Mouse (Mus musculus) embryonic fibroblast, embryonic 13.5 days (primary cell): ENCODE results near the gene Marveld1. TPM values are rescaled to one million over a fixed set of nuclear protein-coding genes. Genes with fewer than 3 reads are reported as not detected.

Experiments used
- H3K27ac ChIP-seq: 2 replicates; pipeline ENCODE4 v1.5.1; 2012; ENCODE audit warnings: low read length, control low read depth, inconsistent platforms; ENCODE audit not compliant: insufficient read depth
- H3K4me1 ChIP-seq: 2 replicates; pipeline ENCODE4 v1.6.1; 2011; ENCODE audit warnings: low read length; ENCODE audit not compliant: control insufficient read depth, insufficient read depth
- H3K4me3 ChIP-seq: 2 replicates; pipeline ENCODE4 v1.5.1; 2011; ENCODE audit warnings: mild to moderate bottlenecking, control low read depth, low read length; ENCODE audit not compliant: insufficient read depth
- CTCF ChIP-seq: IDR thresholded peaks from 2 replicates; pipeline ENCODE4 v1.5.1; 2011; ENCODE audit warnings: mild to moderate bottlenecking, control low read depth, low read length, moderate library complexity, borderline replicate concordance; ENCODE audit not compliant: insufficient read depth
- POLR2A ChIP-seq: IDR thresholded peaks from 2 replicates; pipeline ENCODE4 v1.6.1; 2011; ENCODE audit warnings: low read depth, mild to moderate bottlenecking, control low read depth, low read length, moderate library complexity
- polyA plus RNA-seq: library from polyadenylated mRNA; stranded (reverse); fragments of >200 nt; gene quantifications from 2 replicates; pipeline ENCODE4 v1.2.4, GENCODE M21; 2011; ENCODE audit warnings: low read depth; ENCODE audit not compliant: missing spikeins, insufficient read length

Marveld1 gene
- polyA plus RNA-seq, 1 experiment = 68.2 TPM

DNA sequence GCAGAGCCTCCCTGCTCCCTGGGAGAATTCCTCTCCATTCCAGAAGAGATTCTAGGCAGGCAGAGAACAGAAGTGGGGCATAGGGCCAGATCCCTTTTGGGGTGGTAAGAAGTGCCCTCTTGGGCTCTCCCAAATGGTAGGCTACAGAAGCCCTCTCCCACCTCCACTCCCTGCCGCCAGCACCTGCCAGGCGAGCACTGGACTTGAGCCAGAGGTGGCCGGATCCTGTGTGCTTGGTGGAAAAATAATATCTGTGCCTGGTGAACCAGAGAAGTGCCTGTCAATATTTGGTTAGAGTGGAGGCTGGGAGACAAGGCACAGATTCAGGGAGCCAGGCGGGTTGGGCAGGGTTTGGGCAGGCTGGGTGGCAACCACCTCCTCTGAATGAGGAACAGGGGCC is 49.2 kb downstream of the Marveld1 start:
- Histone ChIP-seq H3K27ac (no peak overlapping the region), H3K4me1 (no peaks in the 10 kb centered on the region), H3K4me3 (no peak overlapping the region)
- TF ChIP-seq CTCF = no peak
- no peak for TF ChIP-seq POLR2A

- TF ChIP-seq POLR2A (no peak), CTCF (no peak)
- H3K27ac ChIP-seq = no peak overlapping the region
These were observed 49.9 kb downstream of the Marveld1 start for GRCm38 (mm10) chr19:42197066-42197465.

GRCm38 (mm10) chr19:42198026-42198425 is 50.8 kb downstream of the Marveld1 start:
- no peak for TF ChIP-seq CTCF
- no peak for TF ChIP-seq POLR2A
- Histone ChIP-seq H3K27ac (no peak overlapping the region), H3K4me3 (no peak overlapping the region), H3K4me1 (no peaks in the 10 kb centered on the region)

More at GRCm38 (mm10) chr19:42197066-42197465, 49.9 kb downstream of the Marveld1 start:
- Histone ChIP-seq H3K4me1 (no peaks in the 10 kb centered on the region), H3K4me3 (no peak overlapping the region)

Other genes starting within 250 kb of the Marveld1 start
- gene Pgam1, start 235.5 kb upstream of the Marveld1 start, polyA plus RNA-seq = 403 and 492 TPM in 2 replicates
- gene Exosc1, start 214.0 kb upstream of the Marveld1 start, polyA plus RNA-seq = 49.8 and 50.9 TPM in 2 replicates
- 65.7 and 89.8 TPM in 2 replicates for gene Zdhhc16, start 213.9 kb upstream of the Marveld1 start, polyA plus RNA-seq
- 53.2 and 54.2 TPM in 2 replicates for gene Mms19, start 166.2 kb upstream of the Marveld1 start, polyA plus RNA-seq
- 29.8 and 39.5 TPM in 2 replicates for gene Ubtd1, start 165.6 kb upstream of the Marveld1 start, polyA plus RNA-seq
- not detected in 2 replicates for gene Ankrd2, start 111.4 kb upstream of the Marveld1 start, polyA plus RNA-seq
- gene Hoga1, start 101.8 kb upstream of the Marveld1 start, polyA plus RNA-seq = 1.3 and 1.7 TPM in 2 replicates
- 0.51 TPM in 1 of 2 replicates, not detected in the other for gene 4933411K16Rik, start 95.2 kb upstream of the Marveld1 start, polyA plus RNA-seq
- 8.2 and 9.6 TPM in 2 replicates for gene Morn4, start 61.0 kb upstream of the Marveld1 start, polyA plus RNA-seq
- 25.6 and 27.7 TPM in 2 replicates for gene Pi4k2a, start 56.9 kb upstream of the Marveld1 start, polyA plus RNA-seq
- gene Avpi1, start 18.3 kb upstream of the Marveld1 start, polyA plus RNA-seq = 18.4 TPM in 2 replicates
- gene Zfyve27, start 16.6 kb downstream of the Marveld1 start, polyA plus RNA-seq = 13.3 and 15.4 TPM in 2 replicates
- not detected in 2 replicates for gene Sfrp5, start 54.9 kb downstream of the Marveld1 start, polyA plus RNA-seq
- gene Golga7b, start 100.2 kb downstream of the Marveld1 start, polyA plus RNA-seq = not detected in 2 replicates